Comparison of ENCODE assay signal across 14 mouse cellular contexts in genomic region chr2:180437149-180437864, GRCm38 (mm10). TPM values are rescaled to one million over a fixed set of nuclear protein-coding genes. Genes with fewer than 3 reads are reported as not detected.
DNase-seq lines count a peak whose midpoint lies in the region; ATAC-seq and TF ChIP-seq lines count a peak whose summit lies in the region.
"Had no signal": no experiment of that assay in that cellular context is flagged by ENCODE, and none has a peak within 500 bp of the region (broad histone marks: within the 10 kb centered on the region; RNA-seq: fewer than 3 reads in every experiment).

No protein-coding gene starts in this region.

- no peaks in the 10 kb centered on the region for H3K27me3 ChIP-seq in CH12.LX (replicated peaks)
- H3K27me3 ChIP-seq in liver, embryonic 12.5 days (replicated peaks) = no peaks in the 10 kb centered on the region
- H3K27me3 ChIP-seq: intestine, embryonic 15.5 days; neural tube, embryonic 12.5 days; stomach, embryonic 15.5 days had no signal

- peak; percentile 47 for ATAC-seq in liver, embryonic 12.5 days
- 0 out of 2 replicates have a peak, but pooled peaks have one; percentile 6 for ATAC-seq in neutrophil, adult 5-6 weeks (ENCODE audit: extremely low read depth, insufficient number of reproducible peaks, low FRiP score, poor library complexity, severe bottlenecking)
- ATAC-seq: intestine, embryonic 15.5 days had no signal

- H3K36me3 ChIP-seq in CH12.LX (replicated peaks in 1 of 2; ENCODE audit: control insufficient read depth in 1 of 2, insufficient read depth in 1 of 2, low read length in 1 of 2) = no peaks in the 10 kb centered on the region
- no peaks in the 10 kb centered on the region for H3K36me3 ChIP-seq in liver, embryonic 12.5 days
- H3K36me3 ChIP-seq: intestine, embryonic 15.5 days; neural tube, embryonic 12.5 days; stomach, embryonic 15.5 days had no signal

- TF ChIP-seq RAD21 in CH12.LX (IDR thresholded peaks at IDR 0.05; ENCODE audit: low read depth, low read length) = no peak; the same call in 1 of the 2 replicates

- TF ChIP-seq EP300 in CH12.LX (IDR thresholded peaks at IDR 0.05; ENCODE audit: low read length) = peak; percentile 85

- no peaks in the 10 kb centered on the region for H3K79me2 ChIP-seq in CH12.LX (replicated peaks; ENCODE audit: control insufficient read depth, extremely low read depth, insufficient read depth, poor library complexity, severe bottlenecking)

- TF ChIP-seq CTCF in CH12.LX (conservative IDR thresholded peaks at IDR 0.05 in 1 of 2, IDR thresholded peaks at IDR 0.05 in 1 of 2; ENCODE audit: low read depth in 2 of 2, low read length in 2 of 2) = no peak

- H3K9me3 ChIP-seq in CH12.LX (replicated peaks; ENCODE audit: low read length) = no peaks in the 10 kb centered on the region
- no peaks in the 10 kb centered on the region for H3K9me3 ChIP-seq in liver, embryonic 12.5 days (replicated peaks)
- H3K9me3 ChIP-seq: intestine, embryonic 15.5 days; neural tube, embryonic 12.5 days; stomach, embryonic 15.5 days had no signal

- H3K4me2 ChIP-seq in CH12.LX (ENCODE audit: insufficient read depth, low read depth, poor library complexity, severe bottlenecking) = peak overlapping the region; percentile 45; the same call in 1 of the 2 replicates
- peak overlapping the region; percentile 10; the same call in 1 of the 2 replicates for H3K4me2 ChIP-seq in liver, embryonic 12.5 days
- H3K4me2 ChIP-seq: intestine, embryonic 15.5 days; neural tube, embryonic 12.5 days; stomach, embryonic 15.5 days had no signal

- in situ Hi-C loops in CH12.LX (cut with MboI; ENCODE audit: low pct_ligation_motif_present, low pct_unique_long_range_greater_than_20kb, low sequenced_read_pairs) = loop anchor here (10.0 kb wide), 1 partner anchor 153 kb away; the partner anchor contains the start of gene Rbbp8nl

- no peak; the same call in 1 of the 2 replicates for TF ChIP-seq POLR2A in CH12.LX (IDR thresholded peaks at IDR 0.05; ENCODE audit: low read depth, low read length)

- DNase-seq in 3T3-L1 (ENCODE audit: low read depth, low spot score) (peak; percentile 79), CH12.LX (ENCODE audit: extremely low read depth) (peak; percentile 52)
- no peak for DNase-seq in gastrocnemius, postnatal 4 days (ENCODE audit: low spot score in 2 of 2)
- no peak for DNase-seq in layer of hippocampus, adult 11-12 months (ENCODE audit: low spot score)
- DNase-seq in embryo, embryonic 9.5 days (ENCODE audit: extremely low spot score) = no peak
- no peak for DNase-seq in kidney, adult 18-20 months
- DNase-seq: cerebellum, postnatal 25 days; gastrocnemius, adult 2 months had no signal

- dilution Hi-C loops in CH12.LX (cut with MboI; ENCODE audit: extremely low pct_ligation_motif_present, extremely low pct_unique_long_range_greater_than_20kb, low sequenced_read_pairs) = no loop called here

- WGBS in liver, embryonic 12.5 days (ENCODE audit: insufficient replicate concordance) = 23% methylated on average over 5 of the region's 5 CpGs

- H3K4me3 ChIP-seq in CH12.LX (replicated peaks in 1 of 3; ENCODE audit: low read depth in 2 of 3, low read length in 2 of 3, poor library complexity in 1 of 3) = no peak overlapping the region
- H3K4me3 ChIP-seq in liver, embryonic 12.5 days = no peak overlapping the region
- H3K4me3 ChIP-seq: gastrocnemius, adult 2 months; intestine, embryonic 15.5 days; neural tube, embryonic 12.5 days; stomach, embryonic 15.5 days had no signal

- peaks cover 27 to 98% of the 10 kb centered on the region in 2 experiments for H3K4me1 ChIP-seq in CH12.LX (ENCODE audit: control insufficient read depth in 1 of 2, insufficient read depth in 2 of 2)
- peaks cover 35% of the 10 kb centered on the region for H3K4me1 ChIP-seq in liver, embryonic 12.5 days
- H3K4me1 ChIP-seq: intestine, embryonic 15.5 days; stomach, embryonic 15.5 days had no signal

- H3K9ac ChIP-seq in CH12.LX (ENCODE audit: insufficient read depth, low read depth) = no peak overlapping the region
- H3K9ac ChIP-seq in liver, embryonic 12.5 days = no peak overlapping the region
- H3K9ac ChIP-seq: intestine, embryonic 15.5 days; neural tube, embryonic 12.5 days; stomach, embryonic 15.5 days had no signal

- H3K27ac ChIP-seq in CH12.LX (ENCODE audit: insufficient read depth, low read depth) = no peak overlapping the region
- peak overlapping the region; percentile 41 for H3K27ac ChIP-seq in liver, embryonic 12.5 days
- H3K27ac ChIP-seq: gastrocnemius, adult 2 months; intestine, embryonic 15.5 days; neural tube, embryonic 12.5 days; stomach, embryonic 15.5 days had no signal

TF ChIP-seq in CH12.LX, 34 proteins besides CTCF, POLR2A, EP300 and RAD21:
- TF ChIP-seq RCOR1 (conservative IDR thresholded peaks at IDR 0.05; ENCODE audit: low read depth, low read length) (0 out of 2 replicates have a peak, but pooled peaks have one; percentile 25), MAFK (IDR thresholded peaks at IDR 0.05; ENCODE audit: insufficient replicate concordance, low read length) (peak; percentile 65; the same call in 1 of the 2 replicates), TCF12 (IDR thresholded peaks at IDR 0.05; ENCODE audit: low read depth, low read length) (peak; percentile 52; the same call in 1 of the 2 replicates), ZMIZ1 (IDR thresholded peaks at IDR 0.05; ENCODE audit: low read depth, low read length) (no peak), CHD2 (IDR thresholded peaks at IDR 0.05; ENCODE audit: low read length) (peak; percentile 69; the same call in 1 of the 2 replicates), IRF4 (IDR thresholded peaks at IDR 0.05; ENCODE audit: low read depth, low read length) (peak; percentile 77), MXI1 (IDR thresholded peaks at IDR 0.05; ENCODE audit: low read depth, low read length) (peak; percentile 52; the same call in 1 of the 2 replicates), ETS1 (conservative IDR thresholded peaks at IDR 0.05; ENCODE audit: low read depth, low read length) (peak; percentile 64), ZKSCAN1 (IDR thresholded peaks at IDR 0.05; ENCODE audit: borderline replicate concordance, low read depth, low read length) (no peak), MEF2A (IDR thresholded peaks at IDR 0.05; ENCODE audit: borderline replicate concordance, low read depth, low read length) (peak; percentile 59; the same call in 1 of the 2 replicates), MAZ (IDR thresholded peaks at IDR 0.05; ENCODE audit: low read depth, low read length) (peak; percentile 66; the same call in 1 of the 2 replicates), USF1 (IDR thresholded peaks at IDR 0.05; ENCODE audit: low read depth, low read length) (no peak), ZNF384 (IDR thresholded peaks at IDR 0.05; ENCODE audit: low read depth, low read length) (no peak), JUND (conservative IDR thresholded peaks at IDR 0.05; ENCODE audit: low read depth, low read length) (0 out of 2 replicates have a peak, but pooled peaks have one; percentile 20), TBP (conservative IDR thresholded peaks at IDR 0.05; ENCODE audit: low read depth, low read length) (no peak), ELF1 (IDR thresholded peaks at IDR 0.05; ENCODE audit: low read depth, low read length) (0 out of 2 replicates have a peak, but pooled peaks have one; percentile 19), NRF1 (IDR thresholded peaks at IDR 0.05; ENCODE audit: low read depth, low read length) (no peak), SMC3 (IDR thresholded peaks at IDR 0.05; ENCODE audit: low read depth, low read length) (peak; percentile 3; the same call in 1 of the 2 replicates), SIN3A (IDR thresholded peaks at IDR 0.05; ENCODE audit: low read length) (peak; percentile 66), E2F4 (IDR thresholded peaks at IDR 0.05; ENCODE audit: insufficient replicate concordance, low read depth, low read length) (no peak), NELFE (IDR thresholded peaks at IDR 0.05; ENCODE audit: low read depth, low read length) (no peak), CHD1 (IDR thresholded peaks at IDR 0.05; ENCODE audit: low read depth, low read length) (no peak), POLR2AphosphoS2 (IDR thresholded peaks at IDR 0.05; ENCODE audit: low read depth, low read length) (no peak), BHLHE40 (IDR thresholded peaks at IDR 0.05; ENCODE audit: low read depth, low read length) (peak; percentile 73; the same call in 1 of the 2 replicates), ZC3H11A (IDR thresholded peaks at IDR 0.05; ENCODE audit: low read depth, low read length) (no peak)
TF ChIP-seq in CH12.LX: peak in this region for 14.

RNA-seq across cellular contexts. Expression of gene Slco4a1, which starts 18.7 kb away (rescaled TPM):
- total RNA-seq in CH12.LX (2012; rRNA removed) (3.9 and 4.8 TPM in 2 replicates), CH12.LX (2014; rRNA removed) (1.4 and 1.9 TPM in 2 replicates)
- 4.3 and 5.4 TPM in 2 replicates for polyA plus RNA-seq in CH12.LX (2012; ENCODE audit: insufficient read length, low read depth)
- polyA plus RNA-seq in liver, embryonic 12.5 days (2016; fragmentation: Nextera tagmentation; extraction: Ambion mirVana) = 1.0 and 1.4 TPM in 2 replicates
- 6.4 and 8.4 TPM in 2 replicates for total RNA-seq in neutrophil, adult 5-6 weeks (2017)
- total RNA-seq in gastrocnemius, postnatal 4 days (2021) = under 1 TPM; 0.21 to 0.69 TPM
- polyA plus RNA-seq: heart, postnatal 0 days had no signal

Comparison
In these comparisons a context has a peak if more than half of its experiments do, and no peak if none do; other contexts are left out.
1. DNase-seq: peak in 3T3-L1 (single experiment) and CH12.LX (single experiment); none in gastrocnemius, postnatal 4 days (0 of 2), layer of hippocampus, adult 11-12 months (single experiment), embryo, embryonic 9.5 days (single experiment) and kidney, adult 18-20 months (single experiment).